Mouse (Mus musculus) heart, embryonic 16.5 days (tissue): Measurements from ENCODE around the gene Vps13c. TPM values are rescaled to one million over a fixed set of nuclear protein-coding genes. Genes with fewer than 3 reads are reported as not detected.

Experiments used
- ATAC-seq: fragments of 200-750 bp; cut with Nextera tagmentation; replicated peaks from 2 replicates; pipeline ENCODE4 v1.8.0; 2017; ENCODE audit warnings: moderate number of reproducible peaks; ENCODE audit not compliant: insufficient read depth, low FRiP score; ENCODE audit errors: extremely low read depth
- H3K27ac ChIP-seq: fragments of 300-500 bp; sonication (generic); 2 replicates; pipeline ENCODE4 v1.5.1; 2014; ENCODE audit warnings: mild to moderate bottlenecking, low read length, control low read depth, moderate library complexity
- H3K27me3 ChIP-seq: fragments of 300-500 bp; sonication (generic); 2 replicates; pipeline ENCODE4 v1.6.1; 2014; ENCODE audit warnings: low read length, mixed read lengths; ENCODE audit not compliant: control insufficient read depth, insufficient read depth
- H3K36me3 ChIP-seq: fragments of 300-500 bp; sonication (generic); 2 replicates; pipeline ENCODE4 v1.6.1; 2014; ENCODE audit not compliant: control insufficient read depth, insufficient read depth
- H3K4me1 ChIP-seq: fragments of 300-500 bp; sonication (generic); 2 replicates; pipeline ENCODE4 v1.6.1; 2014; ENCODE audit warnings: low read length, mixed read lengths; ENCODE audit not compliant: control insufficient read depth, insufficient read depth
- H3K4me2 ChIP-seq: fragments of 300-500 bp; sonication (generic); 2 replicates; pipeline ENCODE4 v1.6.1; 2014; ENCODE audit warnings: low read depth, mild to moderate bottlenecking, control low read depth, low read length
- H3K4me3 ChIP-seq: fragments of 300-500 bp; sonication (generic); 2 replicates; pipeline ENCODE4 v1.5.1; 2014; ENCODE audit warnings: mild to moderate bottlenecking, control low read depth, low read length
- H3K9ac ChIP-seq: fragments of 300-500 bp; sonication (generic); 2 replicates; pipeline ENCODE4 v1.6.1; 2014; ENCODE audit warnings: low read length, control low read depth
- H3K9me3 ChIP-seq: fragments of 300-500 bp; sonication (generic); replicated peaks from 2 replicates; pipeline ENCODE4 v1.6.1; 2016; ENCODE audit warnings: low read length; ENCODE audit not compliant: control insufficient read depth
- WGBS: fragments of 180-500 bp; shearing (Covaris S2); extraction: QIAGEN DNeasy Blood & Tissue Kit; methylation state at CpG from one replicate; pipeline ENCODE4 v1.1.7; 2014; 5-methylcytosine and 5-hydroxymethylcytosine counted together
- polyA plus RNA-seq: library from polyadenylated mRNA; unstranded; fragments of >200 nt; fragmentation: Nextera tagmentation; extraction: Ambion mirVana; gene quantifications from 2 replicates; pipeline ENCODE4 v1.2.1, GENCODE M21; 2015

Vps13c gene
- polyA plus RNA-seq, 1 experiment from 2014 or later, result 3.8 TPM

DNA sequence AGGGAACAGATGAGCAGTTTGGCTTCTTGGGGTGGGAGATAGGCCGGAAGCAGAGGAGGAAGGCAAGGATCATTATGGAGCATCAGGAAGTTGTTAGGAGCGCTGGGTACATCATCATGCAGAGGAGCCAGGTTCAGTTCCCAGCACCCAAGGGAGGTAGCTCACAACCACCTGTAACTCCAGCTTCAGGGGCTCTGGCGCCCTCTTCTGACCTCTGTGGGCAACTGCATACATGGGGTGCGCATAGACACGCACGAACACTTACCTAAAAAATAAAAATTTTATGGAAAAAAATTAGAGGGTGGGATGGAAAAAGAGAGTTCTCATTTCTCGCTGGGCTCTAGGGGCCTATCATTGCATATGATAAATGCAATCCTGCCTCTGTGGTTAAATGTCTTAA lies 14.7 kb upstream of the Vps13c start:
- no peak for ATAC-seq
- Histone ChIP-seq H3K27ac (no peak overlapping the region), H3K36me3 (no peaks in the 10 kb centered on the region), H3K27me3 (peaks cover 16% of the 10 kb centered on the region), H3K9ac (no peak overlapping the region), H3K4me1 (peaks cover 8% of the 10 kb centered on the region; the same call in 1 of the 2 replicates), H3K4me2 (no peak overlapping the region), H3K4me3 (no peak overlapping the region), H3K9me3 (peaks cover 6% of the 10 kb centered on the region)
- WGBS, result 82% methylated on average over 7 of the region's 7 CpGs

DNA sequence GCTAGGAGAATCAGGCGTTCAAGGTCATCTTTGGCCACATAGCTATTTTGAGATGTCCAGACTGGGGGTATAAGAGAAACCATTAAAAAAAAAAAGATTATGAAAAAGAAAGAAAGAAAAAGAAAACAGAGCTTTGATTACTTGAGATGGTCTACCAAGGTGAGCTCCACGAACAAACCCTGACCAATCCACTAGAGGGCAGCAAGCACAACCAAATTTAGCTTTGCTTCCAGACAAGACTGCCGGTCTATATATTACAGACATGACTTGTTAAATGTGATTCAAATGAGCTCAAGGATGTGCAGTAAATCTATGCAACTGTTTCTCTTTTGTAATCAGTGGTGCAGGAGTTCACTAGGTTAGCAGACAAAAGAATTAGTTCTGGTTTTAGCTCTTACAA lies 12.0 kb upstream of the Vps13c start:
- Histone ChIP-seq H3K27me3 (peaks cover 34% of the 10 kb centered on the region), H3K27ac (no peak overlapping the region), H3K9ac (no peak overlapping the region), H3K4me3 (no peak overlapping the region), H3K9me3 (peaks cover 6% of the 10 kb centered on the region), H3K4me2 (no peak overlapping the region), H3K36me3 (no peaks in the 10 kb centered on the region), H3K4me1 (peaks cover 11% of the 10 kb centered on the region; the same call in 1 of the 2 replicates)
- 6% methylated on average over 3 of the region's 3 CpGs for WGBS
- no peak for ATAC-seq

DNA sequence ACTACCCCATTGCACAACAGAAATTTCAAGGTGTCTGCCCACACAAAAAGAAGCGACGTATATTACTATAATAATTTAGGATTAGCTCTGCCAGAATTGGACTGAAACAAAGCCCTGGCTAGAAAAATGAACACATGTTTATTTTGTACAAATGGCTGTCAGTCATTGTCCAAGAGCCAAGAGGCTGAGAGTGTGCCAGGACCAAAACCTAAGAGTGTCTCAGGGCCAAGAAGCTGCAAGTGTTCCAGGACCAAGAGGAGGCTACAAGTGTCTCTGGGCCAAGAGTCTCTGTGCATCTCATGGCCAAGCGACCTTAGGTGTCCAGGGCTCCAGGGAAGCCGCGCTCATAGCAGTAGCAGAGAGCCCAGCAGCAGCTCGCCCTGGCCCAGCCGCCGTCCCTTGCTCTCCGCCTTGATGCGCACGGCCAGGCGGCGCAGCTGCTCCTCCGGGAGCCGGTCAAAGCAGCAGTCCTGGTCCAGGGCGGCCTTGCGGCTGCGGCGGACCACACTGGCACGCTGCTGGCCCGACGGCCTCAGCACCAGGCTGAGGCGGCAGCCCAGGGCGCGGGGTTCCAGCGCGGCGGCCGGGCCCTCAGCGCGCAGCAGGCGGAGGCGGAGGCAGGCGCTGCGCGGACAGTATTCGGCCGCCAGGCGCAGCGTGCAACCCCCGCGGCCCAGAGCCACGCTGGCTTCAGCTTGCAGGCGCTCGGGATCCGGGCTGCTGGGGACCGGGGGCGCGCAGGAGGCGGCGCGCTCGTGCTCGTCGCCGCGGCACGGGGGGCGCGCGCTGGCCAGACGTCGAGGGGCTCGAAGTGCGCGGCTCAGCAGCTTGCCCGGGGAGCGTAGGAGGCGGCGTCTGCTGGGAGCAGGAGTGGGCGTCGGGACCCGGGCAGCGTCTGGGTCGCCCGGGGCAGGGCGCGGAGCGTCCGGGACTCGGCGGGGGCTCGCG lies 9.5 kb upstream of the Vps13c start:
- Histone ChIP-seq H3K27ac (no peak overlapping the region), H3K4me1 (peaks cover 8% of the 10 kb centered on the region; the same call in 1 of the 2 replicates), H3K36me3 (no peaks in the 10 kb centered on the region), H3K9me3 (peaks cover 3% of the 10 kb centered on the region; the same call in 1 of the 2 replicates), H3K9ac (peak overlapping the region; percentile 70), H3K27me3 (peaks cover 38% of the 10 kb centered on the region), H3K4me3 (peak overlapping the region; percentile 64), H3K4me2 (peak overlapping the region; percentile 93)
- WGBS, result 2% methylated on average over 81 of the region's 84 CpGs
- ATAC-seq, result peak; percentile 76

DNA sequence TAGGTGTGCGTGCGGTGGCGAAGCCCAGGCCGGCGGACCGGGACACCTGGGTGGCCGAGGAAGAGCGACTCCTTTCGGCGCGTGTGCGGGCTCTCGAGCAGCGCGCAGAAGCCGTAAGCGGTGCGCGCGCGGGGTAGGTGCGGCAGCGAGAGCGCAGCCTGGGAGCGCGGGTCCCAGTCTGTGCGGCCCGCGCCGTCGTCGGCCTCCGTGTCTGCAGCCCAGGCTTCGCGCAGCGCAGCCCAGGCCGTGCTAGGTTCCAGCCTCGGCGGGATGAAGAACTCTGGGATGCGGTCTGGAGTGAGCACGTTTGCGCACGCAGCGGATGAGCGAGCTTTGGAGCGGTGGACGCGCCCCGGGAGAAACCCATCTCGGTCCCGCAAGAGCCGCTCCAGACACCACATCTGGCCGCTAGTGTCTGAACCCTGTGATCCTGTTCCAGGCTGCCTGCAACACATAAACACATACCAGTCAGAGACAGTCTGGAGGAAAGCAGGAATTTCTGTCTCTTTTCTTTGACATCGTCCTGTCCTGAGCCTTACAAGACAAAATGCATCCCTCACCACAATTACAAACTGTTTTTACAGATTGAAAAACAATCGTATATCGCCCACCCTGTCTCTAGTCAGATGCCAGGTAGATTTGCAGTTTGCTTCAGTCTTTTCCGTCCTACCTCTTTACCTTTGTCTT lies 8.7 kb upstream of the Vps13c start:
- Histone ChIP-seq H3K4me3 (peak overlapping the region; percentile 64), H3K9ac (peak overlapping the region; percentile 70), H3K4me2 (peak overlapping the region; percentile 93), H3K36me3 (no peaks in the 10 kb centered on the region), H3K9me3 (peaks cover 3% of the 10 kb centered on the region; the same call in 1 of the 2 replicates), H3K4me1 (peaks cover 8% of the 10 kb centered on the region; the same call in 1 of the 2 replicates), H3K27ac (no peak overlapping the region), H3K27me3 (peaks cover 38% of the 10 kb centered on the region)
- WGBS, result under 1% methylated on average over 56 of the region's 57 CpGs
- ATAC-seq, result peak; percentile 28

DNA sequence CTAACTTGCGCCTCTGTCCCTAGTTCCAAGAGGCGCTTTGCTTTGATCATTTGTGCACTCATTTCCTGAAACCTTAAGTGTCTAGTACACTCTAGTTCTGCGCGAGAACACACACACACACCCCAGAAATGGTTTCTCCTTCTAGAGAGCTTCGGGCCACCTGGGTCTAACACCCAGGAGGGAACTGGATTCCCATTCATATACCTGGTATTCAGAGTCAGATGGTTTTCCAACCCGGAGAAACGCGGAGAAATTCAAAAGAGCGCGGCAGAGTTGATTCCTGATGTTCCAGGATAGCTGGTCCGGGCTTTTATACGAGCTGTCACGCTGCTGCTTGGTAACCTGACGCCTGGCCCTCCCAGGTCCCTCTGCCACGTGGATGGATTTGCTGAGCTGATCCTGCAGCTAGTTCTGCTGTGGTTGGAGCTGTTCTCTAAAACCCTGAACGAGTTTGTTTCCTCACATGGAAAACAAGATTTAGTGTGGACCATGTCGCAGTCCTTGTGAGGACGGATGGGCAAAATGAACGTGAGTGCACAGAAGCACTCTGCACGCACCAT lies 8.1 kb upstream of the Vps13c start, which contains the start of gene C2cd4a:
C2cd4a (minus strand) TSS at position 285 of the 560 bp plus-strand sequence.
- Histone ChIP-seq H3K9me3 (peaks cover 3% of the 10 kb centered on the region; the same call in 1 of the 2 replicates), H3K4me2 (peak within 1 kb of the TSS; percentile 93), H3K27ac (no peak within 1 kb of the TSS), H3K4me3 (peak within 1 kb of the TSS; percentile 64), H3K36me3 (no peaks in the 10 kb centered on the region), H3K27me3 (peaks cover 38% of the 10 kb centered on the region), H3K9ac (peak within 1 kb of the TSS; percentile 70), H3K4me1 (peaks cover 8% of the 10 kb centered on the region; the same call in 1 of the 2 replicates)
- ATAC-seq, result no peak
- 7% methylated on average over 20 of the region's 20 CpGs for WGBS

DNA sequence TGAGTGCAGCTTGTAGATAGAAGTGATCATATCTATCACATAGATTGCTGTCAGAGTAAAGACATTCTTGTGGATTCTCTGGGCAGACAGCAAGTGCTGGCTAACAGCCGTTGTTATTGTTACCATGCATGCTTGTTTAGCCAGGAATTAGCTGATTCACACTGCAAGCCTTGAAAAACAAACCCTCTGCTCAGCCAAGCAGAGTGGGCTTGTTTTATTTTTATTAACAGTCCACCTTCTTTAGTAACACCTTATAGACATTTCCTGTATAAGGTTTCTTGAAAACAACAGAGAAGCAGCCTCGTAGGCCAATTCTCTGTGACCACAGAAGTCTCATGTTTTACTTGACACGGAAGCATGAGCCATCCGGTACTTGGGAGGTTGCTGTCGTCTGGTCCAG lies 5.7 kb upstream of the Vps13c start:
- no peaks in the 10 kb centered on the region for H3K36me3 ChIP-seq
- H3K4me3 ChIP-seq, result no peak overlapping the region
- ATAC-seq, result no peak
- H3K9ac ChIP-seq, result no peak overlapping the region
- no peak overlapping the region for H3K4me2 ChIP-seq
- peaks cover 8% of the 10 kb centered on the region; the same call in 1 of the 2 replicates for H3K4me1 ChIP-seq
- peaks cover 3% of the 10 kb centered on the region; the same call in 1 of the 2 replicates for H3K9me3 ChIP-seq
- peaks cover 32% of the 10 kb centered on the region for H3K27me3 ChIP-seq
- H3K27ac ChIP-seq, result no peak overlapping the region
- 79% methylated on average over 5 of the region's 5 CpGs for WGBS

DNA sequence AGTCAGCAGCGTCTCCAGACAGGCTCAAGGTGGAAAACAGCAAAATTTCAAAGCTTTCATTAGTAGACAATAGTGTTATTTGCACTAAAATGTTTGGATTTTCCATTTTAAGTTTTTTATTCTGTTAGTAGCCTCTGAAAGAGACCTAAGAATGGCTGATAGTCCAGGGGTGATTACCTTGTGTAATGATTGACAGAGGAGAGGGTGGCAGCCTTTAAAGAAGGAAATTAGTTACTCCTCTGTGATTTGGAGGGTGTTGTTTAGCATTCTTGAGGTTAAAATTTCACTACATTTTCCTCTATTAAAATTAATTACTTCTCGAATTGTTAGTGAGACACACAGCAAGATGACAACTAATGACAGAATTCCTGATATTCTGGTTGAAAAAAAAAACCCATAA lies 2.9 kb upstream of the Vps13c start:
- Histone ChIP-seq H3K27me3 (peaks cover 10% of the 10 kb centered on the region), H3K27ac (no peak overlapping the region), H3K4me2 (no peak overlapping the region), H3K9me3 (peaks cover 3% of the 10 kb centered on the region; the same call in 1 of the 2 replicates), H3K36me3 (no peaks in the 10 kb centered on the region), H3K4me1 (peaks cover 10% of the 10 kb centered on the region), H3K4me3 (no peak overlapping the region), H3K9ac (no peak overlapping the region)
- whole genome bisulfite sequencing, result 67% methylated on average over 2 of the region's 2 CpGs
- ATAC-seq, result no peak

- Histone ChIP-seq H3K9me3 (no peaks in the 10 kb centered on the region), H3K27ac (no peak overlapping the region), H3K4me1 (peaks cover 11% of the 10 kb centered on the region), H3K4me3 (no peak overlapping the region), H3K9ac (no peak overlapping the region), H3K4me2 (no peak overlapping the region), H3K36me3 (no peaks in the 10 kb centered on the region), H3K27me3 (no peaks in the 10 kb centered on the region)
- ATAC-seq, result no peak
- WGBS, result 38% methylated on average over 5 of the region's 5 CpGs
Measured at GRCm38 (mm10) chr9:67842797-67843196, 2.6 kb downstream of the Vps13c start.
